Mouse (Mus musculus): Measurements from ENCODE around the gene Pola1.

The Pola1 gene

GRCm38 (mm10) chrX:93286291-93286893 lies 345.6 kb downstream of the Pola1 start, which contains the start of gene Arx:
Gene Arx (plus strand): TSS chrX:93286445.
- peak; percentile 74 for DNase-seq

- no peak for DNase-seq
Observed at GRCm38 (mm10) chrX:93285091-93285490, 346.9 kb downstream of the Pola1 start.

GRCm38 (mm10) chrX:93281756-93282155 lies 350.2 kb downstream of the Pola1 start:
- DNase-seq, result no peak

- DNase-seq, result peak; percentile 56
Observed at GRCm38 (mm10) chrX:93281028-93281723, 350.8 kb downstream of the Pola1 start.

GRCm38 (mm10) chrX:93279940-93280339 lies 352.0 kb downstream of the Pola1 start:
- no peak for DNase-seq

GRCm38 (mm10) chrX:93275689-93276088 lies 356.3 kb downstream of the Pola1 start:
- DNase-seq, result no peak
